Mouse (Mus musculus): ENCODE data around the gene Rbfox1.

- TF ChIP-seq GATA1 (IDR thresholded peaks at IDR 0.05; ENCODE audit: borderline replicate concordance, low read length) (no peak), CTCF (IDR thresholded peaks at IDR 0.05; ENCODE audit: low read depth, low read length) (no peak), TAL1 (conservative IDR thresholded peaks at IDR 0.05; ENCODE audit: low read depth, low read length) (no peak), GATA2 (IDR thresholded peaks at IDR 0.05; ENCODE audit: borderline replicate concordance, low read depth, low read length) (no peak), POLR2AphosphoS5 (IDR thresholded peaks at IDR 0.05; ENCODE audit: insufficient replicate concordance, low read depth, low read length) (no peak)
Observed at GRCm38 (mm10) chr16:6264557-6264956, 379.4 kb downstream of the Rbfox1 start.
